Mouse (Mus musculus): Measurements from ENCODE around the gene Nmu. TPM values are rescaled to one million over a fixed set of nuclear protein-coding genes. Genes with fewer than 3 reads are reported as not detected.

Nmu gene
- polyA plus RNA-seq, 1 experiment from 2014 or later, result 0.54 TPM

Other genes starting within 250 kb of the Nmu start
- gene Srd5a3, start 223.5 kb downstream of the Nmu start, polyA plus RNA-seq (2016; fragmentation: Nextera tagmentation; extraction: Ambion mirVana), result 29.8 and 30.9 TPM in 2 replicates
- 142 and 148 TPM in 2 replicates for gene Tmem165, start 179.9 kb downstream of the Nmu start, polyA plus RNA-seq (2016; fragmentation: Nextera tagmentation; extraction: Ambion mirVana)
- gene Clock, start 59.0 kb downstream of the Nmu start, polyA plus RNA-seq (2016; fragmentation: Nextera tagmentation; extraction: Ambion mirVana), result 13.2 and 14.4 TPM in 2 replicates
- not detected in 2 replicates for gene Pdcl2, start 32.6 kb downstream of the Nmu start, polyA plus RNA-seq (2016; fragmentation: Nextera tagmentation; extraction: Ambion mirVana)
- gene Gm7271, start 120.3 kb upstream of the Nmu start, polyA plus RNA-seq (2016; fragmentation: Nextera tagmentation; extraction: Ambion mirVana), result 3.9 and 6.3 TPM in 2 replicates
- 41.1 and 43.3 TPM in 2 replicates for gene Exoc1, start 165.5 kb upstream of the Nmu start, polyA plus RNA-seq (2016; fragmentation: Nextera tagmentation; extraction: Ambion mirVana)
- 9.8 and 10.8 TPM in 2 replicates for gene Cep135, start 224.9 kb upstream of the Nmu start, polyA plus RNA-seq (2016; fragmentation: Nextera tagmentation; extraction: Ambion mirVana)